Mouse (Mus musculus): Measurements from ENCODE around the gene C530008M17Rik. TPM values are rescaled to one million over a fixed set of nuclear protein-coding genes. Genes with fewer than 3 reads are reported as not detected.

The C530008M17Rik gene
- polyA plus RNA-seq, 1 experiment from 2014 or later = 37.4 TPM

DNA sequence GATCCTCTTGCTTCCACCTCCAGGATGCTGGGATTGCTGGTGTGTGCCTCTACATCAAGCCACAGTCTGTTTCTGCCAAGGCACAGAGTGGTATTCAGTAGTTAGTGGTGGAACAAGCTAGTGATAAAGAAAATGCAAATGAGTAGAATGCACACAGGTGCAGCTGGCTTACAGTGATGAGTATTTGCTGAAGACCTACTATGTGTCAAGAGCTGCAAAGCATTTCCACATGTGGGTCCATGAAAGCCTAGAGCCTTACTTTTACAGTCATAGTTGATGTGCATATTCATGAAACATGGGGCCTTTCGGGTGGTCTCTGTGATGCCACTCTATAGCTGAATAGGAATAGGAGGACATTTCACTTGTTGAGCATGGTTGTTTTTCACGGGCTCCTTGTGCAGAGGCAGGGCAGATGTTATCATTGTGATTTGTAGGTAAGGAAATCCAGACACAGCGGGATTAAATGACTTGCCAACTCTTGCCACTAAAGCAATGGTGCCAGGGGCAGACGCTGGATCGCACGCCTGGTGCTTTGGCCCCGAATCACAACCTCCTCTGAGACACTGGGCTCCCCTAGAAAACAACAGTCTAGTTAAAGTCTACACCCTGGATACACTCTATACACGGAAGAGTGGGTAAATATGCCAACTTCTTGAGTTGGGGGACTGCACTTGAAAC lies 3.8 kb downstream of the C530008M17Rik start:
- H3K9me3 ChIP-seq (replicated peaks; ENCODE audit: control insufficient read depth, low read length) = no peaks in the 10 kb centered on the region
- WGBS = 88% methylated on average over 8 of the region's 8 CpGs
- no peak for ATAC-seq (replicated peaks; ENCODE audit: extremely low read depth, insufficient read depth, low FRiP score)

DNA sequence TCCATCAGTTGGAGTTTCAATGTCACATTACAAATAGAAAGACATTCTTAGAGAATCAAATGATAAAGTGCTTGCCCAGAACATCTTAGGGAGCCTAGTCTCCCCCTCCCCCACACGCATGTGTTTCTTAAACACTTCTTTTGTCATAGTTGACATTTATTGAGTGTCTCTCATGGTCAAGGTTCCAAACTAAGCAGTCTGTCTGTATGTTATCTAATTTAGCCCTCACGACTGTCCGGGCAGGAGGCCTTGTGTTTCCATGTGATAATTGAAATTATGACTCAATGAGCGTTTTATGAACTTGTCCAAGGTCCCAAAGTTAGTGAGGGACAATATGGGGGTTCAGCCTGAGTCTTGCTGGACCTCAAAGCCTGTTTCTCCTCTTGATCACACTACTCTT lies 5.0 kb downstream of the C530008M17Rik start:
- Histone ChIP-seq H3K4me2 (ENCODE audit: low read depth, low read length) (no peak overlapping the region), H3K27me3 (ENCODE audit: control insufficient read depth, insufficient read depth, low read length) (no peaks in the 10 kb centered on the region), H3K4me1 (ENCODE audit: control insufficient read depth, insufficient read depth, low read length) (peaks cover 4% of the 10 kb centered on the region; the same call in 1 of the 2 replicates), H3K4me3 (ENCODE audit: low read length) (no peak overlapping the region), H3K36me3 (ENCODE audit: control insufficient read depth, insufficient read depth) (no peaks in the 10 kb centered on the region), H3K9ac (ENCODE audit: low read length) (no peak overlapping the region), H3K27ac (ENCODE audit: low read length) (no peak overlapping the region), H3K9me3 (replicated peaks; ENCODE audit: control insufficient read depth, low read length) (no peaks in the 10 kb centered on the region)
- no peak for ATAC-seq (replicated peaks; ENCODE audit: extremely low read depth, insufficient read depth, low FRiP score)
- WGBS = 74% methylated on average over 4 of the region's 4 CpGs

More for the DNA sequence above, 3.8 kb downstream of the C530008M17Rik start:
- H3K36me3 ChIP-seq (ENCODE audit: control insufficient read depth, insufficient read depth) = no peaks in the 10 kb centered on the region
- no peaks in the 10 kb centered on the region for H3K27me3 ChIP-seq (ENCODE audit: control insufficient read depth, insufficient read depth, low read length)
- no peak overlapping the region for H3K4me2 ChIP-seq (ENCODE audit: low read depth, low read length)
- no peak overlapping the region for H3K27ac ChIP-seq (ENCODE audit: low read length)
- H3K9ac ChIP-seq (ENCODE audit: low read length) = no peak overlapping the region
- H3K4me1 ChIP-seq (ENCODE audit: control insufficient read depth, insufficient read depth, low read length) = peaks cover 4% of the 10 kb centered on the region; the same call in 1 of the 2 replicates
- no peak overlapping the region for H3K4me3 ChIP-seq (ENCODE audit: low read length)

DNA sequence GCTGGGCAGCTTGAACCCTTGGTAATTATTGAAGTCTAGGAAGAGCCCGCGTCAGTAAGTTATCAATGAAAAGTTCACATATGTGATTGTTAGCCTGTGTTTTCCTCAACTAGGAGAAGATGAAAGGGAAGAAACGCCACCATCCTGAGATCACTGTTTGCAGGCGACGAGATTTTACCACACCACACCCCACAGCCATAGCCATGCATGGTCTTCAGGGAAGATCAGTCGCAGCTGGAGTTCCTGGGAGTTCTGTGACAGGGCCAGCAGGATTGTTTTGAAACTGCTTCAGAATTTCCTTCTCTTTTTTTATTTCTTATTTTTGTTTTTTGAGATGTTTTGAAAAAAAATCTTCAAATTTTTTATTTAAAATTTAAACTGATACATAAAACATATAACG lies 8.6 kb downstream of the C530008M17Rik start:
- Histone ChIP-seq H3K27me3 (ENCODE audit: control insufficient read depth, insufficient read depth, low read length) (no peaks in the 10 kb centered on the region), H3K4me1 (ENCODE audit: control insufficient read depth, insufficient read depth, low read length) (no peaks in the 10 kb centered on the region), H3K9ac (ENCODE audit: low read length) (no peak overlapping the region), H3K27ac (ENCODE audit: low read length) (no peak overlapping the region), H3K4me3 (ENCODE audit: low read length) (no peak overlapping the region), H3K9me3 (replicated peaks; ENCODE audit: control insufficient read depth, low read length) (no peaks in the 10 kb centered on the region), H3K36me3 (ENCODE audit: control insufficient read depth, insufficient read depth) (no peaks in the 10 kb centered on the region), H3K4me2 (ENCODE audit: low read depth, low read length) (no peak overlapping the region)
- no peak for ATAC-seq (replicated peaks; ENCODE audit: extremely low read depth, insufficient read depth, low FRiP score)
- WGBS = 84% methylated on average over 7 of the region's 7 CpGs

DNA sequence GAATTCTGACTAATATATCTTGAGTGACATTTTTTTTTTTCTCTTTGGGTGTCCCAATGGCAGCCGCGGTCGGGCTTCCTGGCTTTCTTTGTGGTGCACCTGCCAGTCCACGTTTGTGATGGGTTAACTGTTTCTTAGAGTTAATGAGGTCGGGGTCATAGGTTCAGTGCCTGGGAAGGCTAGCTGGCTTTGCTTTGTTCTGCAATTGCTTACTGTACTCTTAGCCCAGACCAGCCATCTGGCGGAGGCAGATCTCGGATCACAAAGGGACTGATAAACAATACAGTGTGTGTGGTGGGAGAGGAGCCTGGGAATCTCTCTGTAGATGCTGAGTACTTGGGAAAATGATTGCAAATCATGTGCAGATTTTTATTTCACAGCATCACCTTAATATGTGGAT lies 9.1 kb downstream of the C530008M17Rik start:
- Histone ChIP-seq H3K27me3 (ENCODE audit: control insufficient read depth, insufficient read depth, low read length) (no peaks in the 10 kb centered on the region), H3K4me3 (ENCODE audit: low read length) (no peak overlapping the region), H3K36me3 (ENCODE audit: control insufficient read depth, insufficient read depth) (no peaks in the 10 kb centered on the region), H3K4me1 (ENCODE audit: control insufficient read depth, insufficient read depth, low read length) (no peaks in the 10 kb centered on the region), H3K9ac (ENCODE audit: low read length) (no peak overlapping the region), H3K27ac (ENCODE audit: low read length) (no peak overlapping the region), H3K9me3 (replicated peaks; ENCODE audit: control insufficient read depth, low read length) (no peaks in the 10 kb centered on the region), H3K4me2 (ENCODE audit: low read depth, low read length) (no peak overlapping the region)
- ATAC-seq (replicated peaks; ENCODE audit: extremely low read depth, insufficient read depth, low FRiP score) = no peak
- WGBS = 47% methylated on average over 7 of the region's 7 CpGs

DNA sequence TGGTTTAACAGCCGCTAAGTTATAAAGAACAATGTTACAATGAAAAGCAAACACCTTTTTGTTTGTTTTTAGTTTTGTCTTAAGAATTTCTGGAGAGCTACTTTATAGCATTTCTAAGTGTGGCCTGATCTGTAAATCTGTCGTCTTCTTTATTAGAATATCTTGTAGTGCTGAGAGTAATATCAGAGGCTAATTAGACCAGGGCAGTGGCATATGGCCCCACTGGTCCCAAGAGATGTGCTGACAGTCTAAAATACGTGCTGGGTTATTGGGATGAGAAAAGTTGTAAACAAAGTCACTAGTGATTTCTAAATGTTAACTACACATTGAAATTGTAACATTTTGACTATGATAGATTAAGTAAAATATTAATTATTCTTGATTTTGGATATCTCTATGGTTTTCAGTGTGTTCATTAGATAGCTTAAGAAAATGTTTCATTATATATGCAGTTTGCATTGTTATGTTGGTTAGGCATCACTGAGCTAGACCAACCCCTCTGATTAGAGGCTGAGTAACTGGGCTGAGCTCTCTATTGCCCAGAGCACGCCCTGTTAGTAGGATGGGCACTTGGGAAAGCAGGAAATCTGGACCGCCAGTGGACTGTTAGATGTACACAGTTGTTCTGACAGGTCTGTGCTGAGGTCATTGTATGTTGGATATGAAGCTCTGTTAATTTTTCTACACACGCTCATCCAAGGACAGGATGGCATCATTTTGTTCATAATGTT lies 9.9 kb downstream of the C530008M17Rik start:
- H3K4me3 ChIP-seq (ENCODE audit: low read length) = no peak overlapping the region
- no peak for ATAC-seq (replicated peaks; ENCODE audit: extremely low read depth, insufficient read depth, low FRiP score)
- H3K4me1 ChIP-seq (ENCODE audit: control insufficient read depth, insufficient read depth, low read length) = no peaks in the 10 kb centered on the region
- no peak overlapping the region for H3K4me2 ChIP-seq (ENCODE audit: low read depth, low read length)
- WGBS = 81% methylated on average over 6 of the region's 6 CpGs
- no peaks in the 10 kb centered on the region for H3K9me3 ChIP-seq (replicated peaks; ENCODE audit: control insufficient read depth, low read length)
- no peaks in the 10 kb centered on the region for H3K36me3 ChIP-seq (ENCODE audit: control insufficient read depth, insufficient read depth)
- H3K27ac ChIP-seq (ENCODE audit: low read length) = no peak overlapping the region
- no peak overlapping the region for H3K9ac ChIP-seq (ENCODE audit: low read length)
- no peaks in the 10 kb centered on the region for H3K27me3 ChIP-seq (ENCODE audit: control insufficient read depth, insufficient read depth, low read length)

DNA sequence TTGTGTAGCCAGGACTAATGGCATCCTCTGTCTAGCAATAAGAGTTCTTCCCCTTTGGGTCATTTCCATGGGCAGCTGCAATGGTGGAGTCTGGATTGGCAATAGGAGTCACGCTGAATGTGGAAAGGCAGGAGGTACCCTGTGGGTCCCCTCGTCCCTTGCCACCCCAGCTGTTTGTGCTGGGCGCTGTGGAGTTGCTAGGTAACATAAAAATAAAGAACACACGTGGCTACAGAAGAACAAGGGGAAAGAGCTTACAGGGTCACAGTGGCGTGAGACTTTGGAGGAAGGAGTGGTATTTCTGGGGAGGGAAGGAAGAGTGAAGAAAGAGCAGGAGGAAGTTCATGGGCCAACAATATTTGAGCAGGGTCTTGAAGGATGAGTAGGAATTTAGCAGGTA lies 11.8 kb downstream of the C530008M17Rik start:
- Histone ChIP-seq H3K4me1 (ENCODE audit: control insufficient read depth, insufficient read depth, low read length) (no peaks in the 10 kb centered on the region), H3K9ac (ENCODE audit: low read length) (no peak overlapping the region), H3K4me3 (ENCODE audit: low read length) (no peak overlapping the region), H3K27ac (ENCODE audit: low read length) (no peak overlapping the region), H3K4me2 (ENCODE audit: low read depth, low read length) (no peak overlapping the region), H3K27me3 (ENCODE audit: control insufficient read depth, insufficient read depth, low read length) (no peaks in the 10 kb centered on the region), H3K36me3 (ENCODE audit: control insufficient read depth, insufficient read depth) (no peaks in the 10 kb centered on the region), H3K9me3 (replicated peaks; ENCODE audit: control insufficient read depth, low read length) (no peaks in the 10 kb centered on the region)
- WGBS = 65% methylated on average over 5 of the region's 5 CpGs
- no peak for ATAC-seq (replicated peaks; ENCODE audit: extremely low read depth, insufficient read depth, low FRiP score)

DNA sequence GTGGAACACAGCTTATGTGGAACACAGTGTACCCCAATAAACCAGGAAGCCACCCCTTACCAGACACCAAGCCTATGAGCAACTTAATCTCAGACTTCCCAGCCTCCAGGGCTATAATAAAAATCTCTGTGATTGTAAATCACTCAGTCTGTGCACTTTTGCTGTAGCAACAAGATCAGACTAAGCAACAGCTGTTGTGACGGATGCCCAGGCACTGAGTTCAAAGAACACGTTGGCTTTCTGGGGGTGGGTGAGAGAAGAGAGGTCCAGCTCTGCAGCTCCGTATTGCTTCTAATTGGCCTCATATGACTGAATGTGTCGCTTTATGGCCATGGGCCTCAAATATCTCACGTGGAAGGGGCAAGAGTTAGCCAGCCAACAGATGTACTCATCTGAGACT lies 12.2 kb downstream of the C530008M17Rik start:
- H3K4me3 ChIP-seq (ENCODE audit: low read length) = no peak overlapping the region

DNA sequence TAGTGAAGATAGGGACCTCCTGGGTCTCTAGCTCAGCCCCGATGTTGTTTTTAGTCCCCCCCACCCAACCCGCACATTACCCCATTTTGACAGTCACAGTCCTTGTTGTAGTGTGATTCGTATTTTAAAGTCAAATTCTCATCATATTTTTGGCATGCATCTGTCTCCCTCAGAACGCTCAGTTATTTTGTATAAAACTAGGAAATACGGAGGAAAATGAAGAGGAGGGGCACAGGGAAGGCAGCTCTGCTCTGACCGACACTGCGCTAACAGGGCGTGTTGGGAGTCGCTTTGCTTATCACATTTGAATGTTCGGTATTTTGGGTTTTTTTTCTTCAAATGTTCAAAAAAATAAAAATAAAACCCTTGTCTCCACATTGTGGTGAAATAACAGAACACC lies 13.9 kb downstream of the C530008M17Rik start:
- no peaks in the 10 kb centered on the region for H3K36me3 ChIP-seq (ENCODE audit: control insufficient read depth, insufficient read depth)
- 78% methylated on average over 10 of the region's 10 CpGs for WGBS

More for the DNA sequence above, 12.2 kb downstream of the C530008M17Rik start:
- no peaks in the 10 kb centered on the region for H3K27me3 ChIP-seq (ENCODE audit: control insufficient read depth, insufficient read depth, low read length)
- no peaks in the 10 kb centered on the region for H3K4me1 ChIP-seq (ENCODE audit: control insufficient read depth, insufficient read depth, low read length)
- no peak for ATAC-seq (replicated peaks; ENCODE audit: extremely low read depth, insufficient read depth, low FRiP score)
- WGBS = 87% methylated on average over 5 of the region's 5 CpGs
- H3K9me3 ChIP-seq (replicated peaks; ENCODE audit: control insufficient read depth, low read length) = no peaks in the 10 kb centered on the region
- H3K9ac ChIP-seq (ENCODE audit: low read length) = no peak overlapping the region
- no peak overlapping the region for H3K27ac ChIP-seq (ENCODE audit: low read length)
- H3K36me3 ChIP-seq (ENCODE audit: control insufficient read depth, insufficient read depth) = no peaks in the 10 kb centered on the region
- H3K4me2 ChIP-seq (ENCODE audit: low read depth, low read length) = no peak overlapping the region

DNA sequence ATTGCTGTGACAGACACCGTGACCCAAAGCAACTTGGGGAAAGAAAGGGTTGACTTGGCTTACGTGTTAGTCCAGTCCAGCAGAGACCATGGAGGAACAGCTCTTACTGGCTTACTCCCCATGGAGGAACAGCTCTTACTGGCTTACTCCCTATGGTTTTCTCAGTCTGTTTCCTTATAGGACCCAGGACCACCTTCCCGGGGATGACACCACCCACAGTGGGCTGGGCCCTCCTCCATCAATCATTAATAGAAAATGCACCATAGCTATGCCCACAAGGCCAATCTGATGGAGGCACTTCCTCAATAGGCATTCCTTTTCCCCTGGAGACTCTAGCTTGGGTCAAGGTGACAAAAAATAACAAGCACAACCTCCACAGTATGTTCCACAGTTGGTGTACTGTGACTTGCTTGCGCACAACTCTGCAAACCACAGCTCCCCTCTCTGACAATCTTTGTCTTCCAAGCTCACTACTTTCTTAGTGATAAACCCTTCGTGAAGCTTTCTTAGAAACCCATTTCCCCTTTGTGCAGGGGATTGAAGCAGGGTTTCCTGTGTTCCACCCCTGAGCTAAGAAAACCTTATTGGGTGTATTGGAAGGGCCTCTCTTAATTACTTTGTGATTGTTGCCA lies 17.8 kb downstream of the C530008M17Rik start:
- H3K36me3 ChIP-seq (ENCODE audit: control insufficient read depth, insufficient read depth) = no peaks in the 10 kb centered on the region
- H3K4me1 ChIP-seq (ENCODE audit: control insufficient read depth, insufficient read depth, low read length) = no peaks in the 10 kb centered on the region
- no peak overlapping the region for H3K4me3 ChIP-seq (ENCODE audit: low read length)
- no peak for ATAC-seq (replicated peaks; ENCODE audit: extremely low read depth, insufficient read depth, low FRiP score)
- H3K27ac ChIP-seq (ENCODE audit: low read length) = no peak overlapping the region
- H3K4me2 ChIP-seq (ENCODE audit: low read depth, low read length) = no peak overlapping the region
- H3K9ac ChIP-seq (ENCODE audit: low read length) = no peak overlapping the region
- H3K9me3 ChIP-seq (replicated peaks; ENCODE audit: control insufficient read depth, low read length) = no peaks in the 10 kb centered on the region
- no peaks in the 10 kb centered on the region for H3K27me3 ChIP-seq (ENCODE audit: control insufficient read depth, insufficient read depth, low read length)
- WGBS = 85% methylated on average over 5 of the region's 5 CpGs

More for the DNA sequence above, 13.9 kb downstream of the C530008M17Rik start:
- Histone ChIP-seq H3K4me2 (ENCODE audit: low read depth, low read length) (no peak overlapping the region), H3K4me3 (ENCODE audit: low read length) (no peak overlapping the region), H3K9me3 (replicated peaks; ENCODE audit: control insufficient read depth, low read length) (no peaks in the 10 kb centered on the region), H3K9ac (ENCODE audit: low read length) (no peak overlapping the region), H3K27ac (ENCODE audit: low read length) (no peak overlapping the region), H3K27me3 (ENCODE audit: control insufficient read depth, insufficient read depth, low read length) (no peaks in the 10 kb centered on the region), H3K4me1 (ENCODE audit: control insufficient read depth, insufficient read depth, low read length) (no peaks in the 10 kb centered on the region)
- no peak for ATAC-seq (replicated peaks; ENCODE audit: extremely low read depth, insufficient read depth, low FRiP score)

All from heart, embryonic 16.5 days (tissue).